Mouse (Mus musculus): ENCODE results near the gene Scel. TPM values are rescaled to one million over a fixed set of nuclear protein-coding genes. Genes with fewer than 3 reads are reported as not detected.

Gene Scel
- polyA plus RNA-seq, 1 experiment, result not detected

DNA sequence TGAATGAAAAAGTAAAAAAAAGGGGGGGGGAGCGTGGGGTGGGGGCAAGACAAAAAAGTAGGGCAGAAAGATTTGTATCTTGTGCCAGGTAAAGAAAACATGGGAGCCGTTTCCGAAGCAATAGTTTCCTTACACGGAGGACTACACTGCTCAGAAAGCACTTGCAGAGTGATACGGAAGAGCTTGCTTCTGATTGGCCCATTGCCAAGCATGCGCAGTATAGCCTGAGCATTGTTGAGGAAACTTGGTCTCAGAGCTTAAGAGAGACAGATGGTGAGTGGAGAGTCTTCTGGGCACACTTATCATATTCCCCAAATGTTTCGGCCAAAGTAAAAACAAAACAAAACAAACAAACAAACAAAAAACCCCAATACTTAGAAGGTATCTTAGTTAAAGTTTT, 76.7 kb downstream of the Scel start:
- TF ChIP-seq POLR2A (IDR thresholded peaks at IDR 0.05; ENCODE audit: borderline replicate concordance, low read depth, low read length) (no peak), CTCF (IDR thresholded peaks at IDR 0.05; ENCODE audit: low read depth, low read length) (no peak)
- Histone ChIP-seq H3K27ac (ENCODE audit: insufficient read depth, low read depth, low read length) (no peak overlapping the region), H3K4me1 (ENCODE audit: control insufficient read depth, insufficient read depth, low read length) (no peaks in the 10 kb centered on the region), H3K4me3 (ENCODE audit: insufficient read depth, low read length) (no peak overlapping the region)

- Histone ChIP-seq H3K4me1 (ENCODE audit: control insufficient read depth, insufficient read depth, low read length) (no peaks in the 10 kb centered on the region), H3K27ac (ENCODE audit: insufficient read depth, low read depth, low read length) (no peak overlapping the region), H3K4me3 (ENCODE audit: insufficient read depth, low read length) (no peak overlapping the region)
- TF ChIP-seq POLR2A (IDR thresholded peaks at IDR 0.05; ENCODE audit: borderline replicate concordance, low read depth, low read length) (no peak), CTCF (IDR thresholded peaks at IDR 0.05; ENCODE audit: low read depth, low read length) (no peak)
Measured at GRCm38 (mm10) chr14:103595870-103596269, 82.7 kb downstream of the Scel start.

DNA sequence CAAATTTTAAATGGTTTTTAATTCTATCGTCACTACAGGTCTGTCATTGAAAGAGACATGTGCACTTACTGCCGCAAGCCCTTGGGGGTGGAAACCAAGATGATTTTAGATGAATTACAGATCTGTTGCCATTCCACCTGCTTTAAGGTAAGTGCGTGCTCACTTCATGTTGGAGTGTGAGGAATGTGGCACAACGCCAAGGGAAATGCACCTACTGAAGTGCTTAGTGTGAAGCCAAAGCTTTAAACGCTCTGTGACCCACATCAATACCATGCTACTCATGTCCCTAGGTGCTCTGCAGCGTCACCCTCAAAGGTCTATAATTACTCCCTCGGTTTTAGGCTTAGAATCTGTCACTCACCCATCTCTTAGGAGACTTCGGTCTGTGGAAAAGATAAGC, 94.9 kb downstream of the Scel start:
- Histone ChIP-seq H3K27ac (ENCODE audit: insufficient read depth, low read depth, low read length) (no peak overlapping the region), H3K4me1 (ENCODE audit: control insufficient read depth, insufficient read depth, low read length) (no peaks in the 10 kb centered on the region), H3K4me3 (ENCODE audit: insufficient read depth, low read length) (no peak overlapping the region)
- no peak for TF ChIP-seq CTCF (IDR thresholded peaks at IDR 0.05; ENCODE audit: low read depth, low read length)
- no peak for TF ChIP-seq POLR2A (IDR thresholded peaks at IDR 0.05; ENCODE audit: borderline replicate concordance, low read depth, low read length)

DNA sequence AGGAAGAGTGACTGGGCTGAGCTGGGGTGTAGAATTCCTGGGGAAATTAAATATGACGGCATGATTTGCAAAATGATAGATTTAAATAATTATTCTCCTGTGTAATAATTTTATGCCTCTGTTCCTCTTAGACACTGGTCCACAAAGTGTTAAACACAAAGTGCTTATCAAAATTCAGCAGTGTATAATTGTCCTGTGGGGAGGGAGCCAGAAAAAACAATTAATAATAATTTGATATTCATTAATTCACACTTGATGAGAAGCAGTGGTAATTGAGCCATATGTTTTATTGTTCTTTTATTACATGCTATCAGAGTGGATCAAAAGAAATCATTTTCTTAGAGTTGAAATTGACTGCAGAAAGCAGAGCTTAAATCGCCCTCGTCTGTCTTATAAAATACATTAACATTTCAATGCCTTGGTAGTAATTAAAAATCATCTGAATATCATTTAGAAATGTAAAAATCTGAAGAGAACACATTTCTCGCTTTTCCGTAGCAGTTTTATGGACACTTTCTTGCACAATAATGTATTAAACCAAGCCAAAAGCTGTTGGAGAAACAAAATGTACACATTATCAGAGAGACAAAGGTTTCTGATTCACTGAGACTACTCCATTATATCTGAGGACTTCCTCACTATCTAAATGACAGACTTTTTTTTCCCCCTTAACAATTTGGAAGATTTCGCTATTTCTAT, 100.6 kb downstream of the Scel start:
- Histone ChIP-seq H3K27ac (ENCODE audit: insufficient read depth, low read depth, low read length) (no peak overlapping the region), H3K4me3 (ENCODE audit: insufficient read depth, low read length) (no peak overlapping the region), H3K4me1 (ENCODE audit: control insufficient read depth, insufficient read depth, low read length) (no peaks in the 10 kb centered on the region)
- TF ChIP-seq POLR2A (IDR thresholded peaks at IDR 0.05; ENCODE audit: borderline replicate concordance, low read depth, low read length) (no peak), CTCF (IDR thresholded peaks at IDR 0.05; ENCODE audit: low read depth, low read length) (no peak)

DNA sequence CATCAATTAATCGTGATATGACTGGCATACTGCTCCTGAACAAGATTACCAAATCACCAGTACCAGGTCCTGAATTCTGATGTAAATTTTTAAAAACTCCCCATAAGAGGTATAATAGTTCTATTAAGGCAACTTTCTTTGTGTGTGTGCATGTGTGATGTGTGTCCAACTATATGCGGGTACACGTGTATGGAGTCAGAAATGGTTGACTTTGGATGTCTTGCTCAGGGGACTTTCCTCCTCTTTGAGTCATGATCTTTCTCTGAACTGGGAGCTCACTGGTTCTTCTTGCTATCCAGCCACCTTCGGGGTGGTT, 101.1 kb downstream of the Scel start:
- H3K4me1 ChIP-seq (ENCODE audit: control insufficient read depth, insufficient read depth, low read length), result no peaks in the 10 kb centered on the region
- no peak overlapping the region for H3K4me3 ChIP-seq (ENCODE audit: insufficient read depth, low read length)
- no peak for TF ChIP-seq POLR2A (IDR thresholded peaks at IDR 0.05; ENCODE audit: borderline replicate concordance, low read depth, low read length)
- no peak for TF ChIP-seq CTCF (IDR thresholded peaks at IDR 0.05; ENCODE audit: low read depth, low read length)
- H3K27ac ChIP-seq (ENCODE audit: insufficient read depth, low read depth, low read length), result no peak overlapping the region

- H3K27ac ChIP-seq (ENCODE audit: insufficient read depth, low read depth, low read length), result no peak overlapping the region
- H3K4me1 ChIP-seq (ENCODE audit: control insufficient read depth, insufficient read depth, low read length), result no peaks in the 10 kb centered on the region
- H3K4me3 ChIP-seq (ENCODE audit: insufficient read depth, low read length), result no peak overlapping the region
- TF ChIP-seq POLR2A (IDR thresholded peaks at IDR 0.05; ENCODE audit: borderline replicate concordance, low read depth, low read length) (no peak), CTCF (IDR thresholded peaks at IDR 0.05; ENCODE audit: low read depth, low read length) (no peak)
Measured at GRCm38 (mm10) chr14:103619756-103620155, 106.6 kb downstream of the Scel start.

DNA sequence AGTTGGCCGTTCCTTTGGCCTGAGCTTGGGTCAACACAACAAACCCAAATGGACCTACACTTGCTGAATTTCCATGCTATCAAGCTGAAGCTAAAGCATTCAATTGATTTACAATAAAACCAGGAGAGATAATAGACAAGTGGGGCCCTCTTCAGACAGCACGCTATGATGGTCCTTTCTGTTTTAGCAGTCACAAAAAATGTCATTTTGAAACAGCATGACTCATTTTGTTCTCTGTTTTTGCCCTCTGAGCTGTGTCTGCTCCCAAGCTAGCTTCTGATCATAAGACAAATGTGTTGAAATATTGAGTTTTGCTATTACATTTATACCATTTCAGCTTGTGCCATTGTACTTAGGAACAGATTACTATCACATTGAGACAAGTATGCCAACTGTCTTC, 108.1 kb downstream of the Scel start:
- Histone ChIP-seq H3K27ac (ENCODE audit: insufficient read depth, low read depth, low read length) (no peak overlapping the region), H3K4me1 (ENCODE audit: control insufficient read depth, insufficient read depth, low read length) (no peaks in the 10 kb centered on the region), H3K4me3 (ENCODE audit: insufficient read depth, low read length) (no peak overlapping the region)
- TF ChIP-seq POLR2A (IDR thresholded peaks at IDR 0.05; ENCODE audit: borderline replicate concordance, low read depth, low read length), result no peak
- TF ChIP-seq CTCF (IDR thresholded peaks at IDR 0.05; ENCODE audit: low read depth, low read length), result no peak

DNA sequence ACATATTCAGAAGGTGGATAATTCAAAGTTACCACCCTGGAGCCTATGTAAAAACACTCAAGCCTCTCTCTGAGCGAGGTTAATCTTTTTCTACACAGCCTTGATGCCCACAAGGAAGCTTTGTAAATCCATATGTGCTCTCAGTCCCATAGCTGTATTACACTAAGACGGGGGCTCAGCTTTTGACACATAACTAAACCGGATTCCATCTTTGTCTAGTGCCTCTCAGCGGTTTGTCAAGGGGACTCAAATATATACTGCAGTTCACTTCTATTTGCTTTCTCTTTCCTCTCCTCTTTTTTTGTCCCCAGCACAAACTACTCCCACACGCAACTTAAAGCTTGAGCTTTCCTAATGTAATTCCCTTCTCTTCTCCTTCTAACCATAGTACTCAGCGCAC, 113.0 kb downstream of the Scel start:
- Histone ChIP-seq H3K4me1 (ENCODE audit: control insufficient read depth, insufficient read depth, low read length) (no peaks in the 10 kb centered on the region), H3K4me3 (ENCODE audit: insufficient read depth, low read length) (no peak overlapping the region), H3K27ac (ENCODE audit: insufficient read depth, low read depth, low read length) (no peak overlapping the region)
- TF ChIP-seq CTCF (IDR thresholded peaks at IDR 0.05; ENCODE audit: low read depth, low read length), result no peak
- TF ChIP-seq POLR2A (IDR thresholded peaks at IDR 0.05; ENCODE audit: borderline replicate concordance, low read depth, low read length), result no peak

- no peak overlapping the region for H3K4me3 ChIP-seq (ENCODE audit: insufficient read depth, low read length)
- no peak for TF ChIP-seq CTCF (IDR thresholded peaks at IDR 0.05; ENCODE audit: low read depth, low read length)
- no peak for TF ChIP-seq POLR2A (IDR thresholded peaks at IDR 0.05; ENCODE audit: borderline replicate concordance, low read depth, low read length)
- H3K4me1 ChIP-seq (ENCODE audit: control insufficient read depth, insufficient read depth, low read length), result no peaks in the 10 kb centered on the region
- H3K27ac ChIP-seq (ENCODE audit: insufficient read depth, low read depth, low read length), result no peak overlapping the region
Measured at GRCm38 (mm10) chr14:103629639-103630364, 116.7 kb downstream of the Scel start.

DNA sequence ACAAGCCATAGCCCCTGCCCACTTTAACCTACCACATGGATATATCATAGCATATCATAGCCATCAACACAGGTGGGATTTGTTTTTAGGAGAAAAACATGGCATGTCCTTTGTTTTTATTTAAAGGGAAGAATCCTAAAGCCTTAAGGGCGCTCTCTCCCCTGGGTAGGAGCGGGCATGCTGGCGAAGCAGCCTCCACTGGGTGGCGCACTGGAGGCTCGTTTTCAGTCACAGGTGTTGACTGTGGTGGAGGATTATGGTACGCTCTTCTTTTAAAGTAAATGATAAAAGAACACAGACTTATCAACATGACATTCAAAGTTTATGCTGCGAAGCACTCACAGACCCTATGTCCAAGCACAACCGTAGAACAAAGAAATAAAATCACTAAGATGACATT, 117.4 kb downstream of the Scel start:
- no peak overlapping the region for H3K4me3 ChIP-seq (ENCODE audit: insufficient read depth, low read length)
- no peaks in the 10 kb centered on the region for H3K4me1 ChIP-seq (ENCODE audit: control insufficient read depth, insufficient read depth, low read length)
- TF ChIP-seq POLR2A (IDR thresholded peaks at IDR 0.05; ENCODE audit: borderline replicate concordance, low read depth, low read length) (no peak), CTCF (IDR thresholded peaks at IDR 0.05; ENCODE audit: low read depth, low read length) (no peak)
- no peak overlapping the region for H3K27ac ChIP-seq (ENCODE audit: insufficient read depth, low read depth, low read length)
